Mouse (Mus musculus): Measurements from ENCODE around the gene Rbfox3.

- no peak for TF ChIP-seq POLR2A (IDR thresholded peaks at IDR 0.05; ENCODE audit: borderline replicate concordance, control insufficient read depth, low read depth, low read length)
- no peak for TF ChIP-seq CTCF (IDR thresholded peaks at IDR 0.05; ENCODE audit: control insufficient read depth, insufficient read depth, low read length)
These were observed 215.0 kb downstream of the Rbfox3 start for GRCm38 (mm10) chr11:118696226-118696930.
